Mouse (Mus musculus): ENCODE measurements around the gene Sh3bgrl. TPM values are rescaled to one million over a fixed set of nuclear protein-coding genes. Genes with fewer than 3 reads are reported as not detected.

Sh3bgrl gene
- polyA plus RNA-seq, 1 experiment from 2014 or later: 135 TPM

DNA sequence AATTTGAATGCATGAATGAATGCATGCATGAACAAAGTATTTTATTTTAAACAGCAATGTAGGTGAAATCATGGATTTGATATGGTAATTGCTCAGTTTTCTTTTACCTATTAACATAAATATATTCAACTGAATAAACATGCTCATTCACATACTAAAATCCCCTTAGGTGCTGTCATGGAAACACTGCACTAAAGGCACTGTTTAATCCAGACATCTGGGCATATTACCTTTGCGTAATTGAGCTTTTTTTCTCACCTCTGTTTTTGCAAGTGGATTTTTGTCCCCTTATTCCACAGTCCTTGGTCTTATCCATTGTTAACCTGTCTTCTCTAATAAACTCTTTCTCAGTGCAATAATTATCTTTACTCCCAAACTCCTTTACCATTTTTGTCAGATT lies 17.7 kb downstream of the Sh3bgrl start:
- 76% methylated on average over 1 of the region's 1 CpGs for WGBS
- no peak overlapping the region for H3K4me2 ChIP-seq (replicated peaks)
- ATAC-seq (ENCODE audit: insufficient number of reproducible peaks, low FRiP score, low TSS enrichment, low read depth): no peak
- H3K4me3 ChIP-seq (replicated peaks): no peak overlapping the region
- no peaks in the 10 kb centered on the region for H3K4me1 ChIP-seq
- no peaks in the 10 kb centered on the region for H3K36me3 ChIP-seq
- H3K9ac ChIP-seq: no peak overlapping the region
- H3K27ac ChIP-seq (replicated peaks): no peak overlapping the region
- no peaks in the 10 kb centered on the region for H3K9me3 ChIP-seq (replicated peaks)
- H3K27me3 ChIP-seq: no peaks in the 10 kb centered on the region

DNA sequence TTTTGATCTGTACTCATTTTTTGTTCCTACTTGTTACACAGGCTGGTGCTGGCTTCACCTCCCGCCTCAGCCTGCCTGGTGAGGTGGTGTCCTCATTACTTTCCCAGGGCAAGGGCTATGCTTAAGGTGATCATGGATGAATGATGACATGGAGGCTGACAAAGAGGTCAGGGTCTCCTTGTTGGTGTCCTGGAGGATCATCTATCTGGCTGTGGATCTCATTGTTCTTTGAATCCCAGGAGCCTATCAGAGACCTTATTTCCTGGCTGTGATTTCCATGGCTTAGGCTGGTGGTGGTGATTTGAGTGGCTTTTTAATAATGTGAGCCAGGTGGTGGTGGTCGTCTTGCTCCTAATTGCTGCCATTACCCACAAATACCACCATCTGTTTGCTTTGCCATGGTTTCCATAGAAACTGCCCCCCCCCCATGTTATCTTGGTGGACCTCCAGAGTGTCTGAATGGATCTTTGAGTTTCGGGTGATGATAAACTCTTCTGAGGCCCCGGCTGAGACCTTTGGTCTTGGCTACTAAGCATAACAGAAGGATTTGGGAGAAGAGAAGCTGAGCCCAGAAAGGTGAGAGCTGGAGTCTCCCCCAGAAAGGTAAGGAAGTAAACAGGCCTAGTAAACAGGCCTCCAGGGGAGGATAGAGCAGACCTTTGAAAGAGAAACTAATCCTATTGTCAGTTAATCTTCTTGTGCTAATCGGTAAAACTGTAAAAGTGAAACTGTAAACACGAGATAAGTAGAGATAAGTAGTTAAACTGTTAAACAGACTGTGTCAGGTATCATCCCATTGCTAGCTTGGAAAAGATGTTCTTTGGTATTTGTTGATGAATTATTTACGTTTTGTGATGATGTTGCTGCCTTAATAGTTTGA lies 18.5 kb downstream of the Sh3bgrl start:
- no peak for ATAC-seq (ENCODE audit: insufficient number of reproducible peaks, low FRiP score, low TSS enrichment, low read depth)
- 37% methylated on average over 7 of the region's 7 CpGs for WGBS

GRCm38 (mm10) chrX:109119829-109120826 lies 25.0 kb downstream of the Sh3bgrl start:
- no peak overlapping the region for H3K4me3 ChIP-seq (replicated peaks)
- no peak overlapping the region for H3K27ac ChIP-seq (replicated peaks)
- no peak overlapping the region for H3K4me2 ChIP-seq (replicated peaks)
- no peak for ATAC-seq (ENCODE audit: insufficient number of reproducible peaks, low FRiP score, low TSS enrichment, low read depth)
- H3K27me3 ChIP-seq: no peaks in the 10 kb centered on the region
- no peaks in the 10 kb centered on the region for H3K4me1 ChIP-seq
- 77% methylated on average over 14 of the region's 14 CpGs for WGBS
- no peaks in the 10 kb centered on the region for H3K9me3 ChIP-seq (replicated peaks)
- no peak overlapping the region for H3K9ac ChIP-seq
- no peaks in the 10 kb centered on the region for H3K36me3 ChIP-seq

More for the DNA sequence above, 18.5 kb downstream of the Sh3bgrl start:
- Histone ChIP-seq H3K4me3 (replicated peaks) (no peak overlapping the region), H3K9ac (no peak overlapping the region), H3K4me1 (no peaks in the 10 kb centered on the region), H3K9me3 (replicated peaks) (no peaks in the 10 kb centered on the region), H3K27ac (replicated peaks) (no peak overlapping the region), H3K4me2 (replicated peaks) (no peak overlapping the region), H3K27me3 (no peaks in the 10 kb centered on the region), H3K36me3 (no peaks in the 10 kb centered on the region)

DNA sequence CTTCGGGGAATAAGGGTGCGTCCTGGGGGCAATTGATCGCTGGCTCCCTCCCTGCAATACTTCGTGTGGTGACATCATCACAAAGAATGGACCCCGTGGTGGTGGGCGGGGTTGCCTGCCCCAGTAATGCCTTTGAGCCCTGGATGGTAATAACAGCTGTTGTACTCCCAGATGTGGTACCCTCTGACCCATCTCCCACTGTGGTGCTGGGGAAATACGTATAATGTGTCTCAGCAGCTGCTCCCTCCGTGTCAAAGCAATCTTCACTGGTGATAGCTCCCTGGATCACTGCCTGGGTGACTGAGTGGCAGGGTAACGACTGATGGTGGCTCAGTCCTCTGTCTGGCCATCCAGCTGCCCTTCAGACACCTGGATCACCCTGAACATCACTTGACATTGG lies 26.0 kb downstream of the Sh3bgrl start:
- no peak overlapping the region for H3K27ac ChIP-seq (replicated peaks)
- H3K27me3 ChIP-seq: no peaks in the 10 kb centered on the region
- H3K36me3 ChIP-seq: no peaks in the 10 kb centered on the region
- no peak for ATAC-seq (ENCODE audit: insufficient number of reproducible peaks, low FRiP score, low TSS enrichment, low read depth)
- H3K4me1 ChIP-seq: no peaks in the 10 kb centered on the region
- no peaks in the 10 kb centered on the region for H3K9me3 ChIP-seq (replicated peaks)
- H3K4me3 ChIP-seq (replicated peaks): no peak overlapping the region
- WGBS: 44% methylated on average over 9 of the region's 9 CpGs
- no peak overlapping the region for H3K4me2 ChIP-seq (replicated peaks)
- H3K9ac ChIP-seq: no peak overlapping the region

DNA sequence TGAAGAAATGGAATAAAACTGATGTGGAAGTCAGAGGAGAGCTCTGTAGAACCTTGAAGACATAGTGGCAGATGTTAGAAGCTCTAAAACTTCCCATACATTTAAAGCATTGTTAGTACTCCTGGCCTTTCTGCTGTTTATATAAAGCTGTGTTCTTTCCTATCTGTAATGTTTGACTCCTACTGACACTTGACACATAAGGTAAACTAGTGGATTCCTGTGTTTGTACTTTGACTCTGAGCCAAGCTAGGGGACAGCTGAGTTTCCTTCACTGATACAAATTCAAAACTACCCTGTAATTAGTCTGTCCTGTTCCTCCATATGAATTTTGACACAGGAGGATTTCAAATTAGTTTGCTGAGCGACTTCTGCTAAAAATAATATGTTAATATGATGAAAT lies 27.5 kb downstream of the Sh3bgrl start:
- no peaks in the 10 kb centered on the region for H3K9me3 ChIP-seq (replicated peaks)
- H3K9ac ChIP-seq: no peak overlapping the region
- H3K36me3 ChIP-seq: no peaks in the 10 kb centered on the region
- no peak for ATAC-seq (ENCODE audit: insufficient number of reproducible peaks, low FRiP score, low TSS enrichment, low read depth)
- no peak overlapping the region for H3K27ac ChIP-seq (replicated peaks)
- no peak overlapping the region for H3K4me3 ChIP-seq (replicated peaks)
- WGBS: 50% methylated on average over 1 of the region's 1 CpGs
- H3K4me1 ChIP-seq: no peaks in the 10 kb centered on the region
- no peaks in the 10 kb centered on the region for H3K27me3 ChIP-seq
- no peak overlapping the region for H3K4me2 ChIP-seq (replicated peaks)

- no peak for ATAC-seq (ENCODE audit: insufficient number of reproducible peaks, low FRiP score, low TSS enrichment, low read depth)
- no peak overlapping the region for H3K9ac ChIP-seq
- H3K27me3 ChIP-seq: no peaks in the 10 kb centered on the region
- H3K4me1 ChIP-seq: no peaks in the 10 kb centered on the region
- no peaks in the 10 kb centered on the region for H3K36me3 ChIP-seq
- no peak overlapping the region for H3K4me3 ChIP-seq (replicated peaks)
- no peak overlapping the region for H3K4me2 ChIP-seq (replicated peaks)
- no peak overlapping the region for H3K27ac ChIP-seq (replicated peaks)
- H3K9me3 ChIP-seq (replicated peaks): no peaks in the 10 kb centered on the region
These were observed 28.6 kb downstream of the Sh3bgrl start for GRCm38 (mm10) chrX:109123762-109124161.

- H3K4me1 ChIP-seq: no peaks in the 10 kb centered on the region
- H3K36me3 ChIP-seq: no peaks in the 10 kb centered on the region
- no peak overlapping the region for H3K4me3 ChIP-seq (replicated peaks)
- H3K9ac ChIP-seq: no peak overlapping the region
- 84% methylated on average over 1 of the region's 1 CpGs for WGBS
- H3K27me3 ChIP-seq: no peaks in the 10 kb centered on the region
- no peak overlapping the region for H3K4me2 ChIP-seq (replicated peaks)
- H3K9me3 ChIP-seq (replicated peaks): no peaks in the 10 kb centered on the region
- no peak overlapping the region for H3K27ac ChIP-seq (replicated peaks)
- no peak for ATAC-seq (ENCODE audit: insufficient number of reproducible peaks, low FRiP score, low TSS enrichment, low read depth)
These were observed 31.7 kb downstream of the Sh3bgrl start for GRCm38 (mm10) chrX:109126847-109127246.

GRCm38 (mm10) chrX:109127551-109128088 lies 32.5 kb downstream of the Sh3bgrl start:
- Histone ChIP-seq H3K27ac (replicated peaks) (no peak overlapping the region), H3K4me1 (no peaks in the 10 kb centered on the region), H3K4me3 (replicated peaks) (no peak overlapping the region), H3K4me2 (replicated peaks) (no peak overlapping the region), H3K9me3 (replicated peaks) (no peaks in the 10 kb centered on the region), H3K27me3 (no peaks in the 10 kb centered on the region), H3K9ac (no peak overlapping the region), H3K36me3 (no peaks in the 10 kb centered on the region)
- WGBS: 54% methylated on average over 7 of the region's 7 CpGs
- no peak for ATAC-seq (ENCODE audit: insufficient number of reproducible peaks, low FRiP score, low TSS enrichment, low read depth)

- no peak for ATAC-seq (ENCODE audit: insufficient number of reproducible peaks, low FRiP score, low TSS enrichment, low read depth)
- no peak overlapping the region for H3K9ac ChIP-seq
- WGBS: 82% methylated on average over 1 of the region's 1 CpGs
- no peaks in the 10 kb centered on the region for H3K9me3 ChIP-seq (replicated peaks)
- no peaks in the 10 kb centered on the region for H3K36me3 ChIP-seq
- H3K27me3 ChIP-seq: no peaks in the 10 kb centered on the region
- no peaks in the 10 kb centered on the region for H3K4me1 ChIP-seq
- H3K27ac ChIP-seq (replicated peaks): no peak overlapping the region
- no peak overlapping the region for H3K4me2 ChIP-seq (replicated peaks)
- no peak overlapping the region for H3K4me3 ChIP-seq (replicated peaks)
These were observed 34.9 kb downstream of the Sh3bgrl start for GRCm38 (mm10) chrX:109130066-109130465.

- H3K9me3 ChIP-seq (replicated peaks): no peaks in the 10 kb centered on the region
- H3K27me3 ChIP-seq: no peaks in the 10 kb centered on the region
- ATAC-seq (ENCODE audit: insufficient number of reproducible peaks, low FRiP score, low TSS enrichment, low read depth): no peak
- 58% methylated on average over 2 of the region's 2 CpGs for WGBS
- no peak overlapping the region for H3K9ac ChIP-seq
- no peak overlapping the region for H3K4me3 ChIP-seq (replicated peaks)
- no peak overlapping the region for H3K4me2 ChIP-seq (replicated peaks)
- no peaks in the 10 kb centered on the region for H3K4me1 ChIP-seq
- no peak overlapping the region for H3K27ac ChIP-seq (replicated peaks)
- H3K36me3 ChIP-seq: no peaks in the 10 kb centered on the region
These were observed 36.7 kb downstream of the Sh3bgrl start for GRCm38 (mm10) chrX:109131834-109132233.

- Histone ChIP-seq H3K27me3 (no peaks in the 10 kb centered on the region), H3K4me2 (replicated peaks) (no peak overlapping the region), H3K9ac (no peak overlapping the region), H3K4me3 (replicated peaks) (no peak overlapping the region), H3K27ac (replicated peaks) (no peak overlapping the region), H3K9me3 (replicated peaks) (no peaks in the 10 kb centered on the region), H3K4me1 (no peaks in the 10 kb centered on the region), H3K36me3 (no peaks in the 10 kb centered on the region)
- ATAC-seq (ENCODE audit: insufficient number of reproducible peaks, low FRiP score, low TSS enrichment, low read depth): no peak
- 67% methylated on average over 1 of the region's 1 CpGs for WGBS
These were observed 37.3 kb downstream of the Sh3bgrl start for GRCm38 (mm10) chrX:109132463-109132862.

All from embryonic facial prominence, embryonic 15.5 days (tissue).